9 mouse cellular contexts compared by ENCODE assay signal in genomic region chr10:93454652-93455014, GRCm38 (mm10). TPM values are rescaled to one million over a fixed set of nuclear protein-coding genes. Genes with fewer than 3 reads are reported as not detected.
DNase-seq lines count a peak whose midpoint lies in the region; ATAC-seq lines count a peak whose summit lies in the region.
"Had no signal": no experiment of that assay in that cellular context is flagged by ENCODE, and none has a peak within 500 bp of the region (broad histone marks: within the 10 kb centered on the region; RNA-seq: fewer than 3 reads in every experiment).

No protein-coding gene starts in this region.

- H3K9me3 ChIP-seq in heart, embryonic 16.5 days (replicated peaks; ENCODE audit: control insufficient read depth, low read length): no peaks in the 10 kb centered on the region
- no peaks in the 10 kb centered on the region for H3K9me3 ChIP-seq in hindbrain, embryonic 12.5 days (replicated peaks)
- H3K9me3 ChIP-seq in midbrain, embryonic 11.5 days (ENCODE audit: control insufficient read depth, low read length): no peaks in the 10 kb centered on the region

- H3K4me1 ChIP-seq in heart, embryonic 16.5 days (ENCODE audit: control insufficient read depth, insufficient read depth, low read length): peaks cover 14% of the 10 kb centered on the region
- peaks cover 3% of the 10 kb centered on the region; the same call in 1 of the 2 replicates for H3K4me1 ChIP-seq in brown adipose tissue, adult 24 weeks (ENCODE audit: control insufficient read depth, insufficient read depth, insufficient read length, low read length)
- H3K4me1 ChIP-seq in hindbrain, embryonic 12.5 days: peaks cover 21% of the 10 kb centered on the region
- H3K4me1 ChIP-seq in midbrain, embryonic 11.5 days (ENCODE audit: control insufficient read depth, insufficient read depth, low read length): peaks cover 6% of the 10 kb centered on the region

- H3K4me3 ChIP-seq in heart, embryonic 16.5 days (ENCODE audit: low read length): peak overlapping the region; percentile 97
- peak overlapping the region; percentile 25 for H3K4me3 ChIP-seq in brown adipose tissue, adult 24 weeks (ENCODE audit: insufficient read depth, low read depth, low read length)
- peak overlapping the region; percentile 78 for H3K4me3 ChIP-seq in hindbrain, embryonic 12.5 days
- H3K4me3 ChIP-seq in midbrain, embryonic 11.5 days (ENCODE audit: low read depth, low read length): peak overlapping the region; percentile 87; the same call in 1 of the 2 replicates

- H3K9ac ChIP-seq in heart, embryonic 16.5 days (ENCODE audit: low read length): peak overlapping the region; percentile 98
- H3K9ac ChIP-seq in hindbrain, embryonic 12.5 days: no peak overlapping the region
- H3K9ac ChIP-seq in midbrain, embryonic 11.5 days (ENCODE audit: low read length): peak overlapping the region; percentile 45; the same call in 1 of the 2 replicates

- H3K27ac ChIP-seq in heart, embryonic 16.5 days (ENCODE audit: low read length): peak overlapping the region; percentile 64
- H3K27ac ChIP-seq in brown adipose tissue, adult 24 weeks (replicated peaks; ENCODE audit: low read depth, low read length): no peak overlapping the region
- no peak overlapping the region for H3K27ac ChIP-seq in hindbrain, embryonic 12.5 days
- no peak overlapping the region for H3K27ac ChIP-seq in midbrain, embryonic 11.5 days (ENCODE audit: low read depth, low read length)

- no peak for DNase-seq in heart, postnatal 25 days (ENCODE audit: low spot score)
- DNase-seq in midbrain, embryonic 11.5 days (ENCODE audit: low spot score, missing footprints): no peak
- no peak for DNase-seq in adrenal gland, adult 8-10 months
- no peak for DNase-seq in right cerebral cortex, postnatal 25 days
- DNase-seq: thymus, postnatal 14 days had no signal

- H3K4me2 ChIP-seq in heart, embryonic 16.5 days (ENCODE audit: low read depth, low read length): peak overlapping the region; percentile 73
- peak overlapping the region; percentile 87 for H3K4me2 ChIP-seq in hindbrain, embryonic 12.5 days (replicated peaks)
- H3K4me2 ChIP-seq in midbrain, embryonic 11.5 days: peak overlapping the region; percentile 85

- no peak for ATAC-seq in heart, embryonic 16.5 days (replicated peaks; ENCODE audit: extremely low read depth, insufficient read depth, low FRiP score)
- ATAC-seq in hindbrain, embryonic 12.5 days (ENCODE audit: low FRiP score): no peak
- ATAC-seq in midbrain, embryonic 11.5 days (ENCODE audit: low FRiP score): no peak
- ATAC-seq in CD4-positive, CD25-positive, alpha-beta regulatory T cell, adult 4 months: no peak

- H3K27me3 ChIP-seq in heart, embryonic 16.5 days (ENCODE audit: control insufficient read depth, insufficient read depth, low read length): no peaks in the 10 kb centered on the region
- H3K27me3 ChIP-seq in hindbrain, embryonic 12.5 days: no peaks in the 10 kb centered on the region
- H3K27me3 ChIP-seq in midbrain, embryonic 11.5 days (ENCODE audit: control insufficient read depth, insufficient read depth, low read length): no peaks in the 10 kb centered on the region

- peaks cover 4% of the 10 kb centered on the region; the same call in 1 of the 2 replicates for H3K36me3 ChIP-seq in heart, embryonic 16.5 days (ENCODE audit: control insufficient read depth, insufficient read depth)
- H3K36me3 ChIP-seq in hindbrain, embryonic 12.5 days: no peaks in the 10 kb centered on the region
- H3K36me3 ChIP-seq in midbrain, embryonic 11.5 days (ENCODE audit: control insufficient read depth, insufficient read depth, low read length): no peaks in the 10 kb centered on the region

- intact Hi-C loops in heart, postnatal 25 days (cut with DNase I): no loop called here

- 6% methylated on average over 7 of the region's 7 CpGs for WGBS in heart, embryonic 16.5 days
- 80% methylated on average over 7 of the region's 7 CpGs for WGBS in hindbrain, embryonic 12.5 days
- 78% methylated on average over 7 of the region's 7 CpGs for WGBS in midbrain, embryonic 11.5 days

RNA-seq across cellular contexts. Expression of gene Lta4h, which starts 1.4 kb away (rescaled TPM):
- polyA plus RNA-seq in heart, embryonic 16.5 days (2015; fragmentation: Nextera tagmentation; extraction: Ambion mirVana): 386 and 413 TPM in 2 replicates
- 10 to 100 TPM; 33.8 to 34.1 TPM for total RNA-seq in heart, postnatal 25 days (2021)
- polyA plus RNA-seq in brown adipose tissue, adult 24 weeks (2012; ENCODE audit: insufficient read depth, insufficient read length, missing spikeins): 22.9 and 37.5 TPM in 2 replicates
- 144 and 147 TPM in 2 replicates for polyA plus RNA-seq in hindbrain, embryonic 12.5 days (2016; fragmentation: Nextera tagmentation; extraction: Ambion mirVana)
- polyA plus RNA-seq in midbrain, embryonic 11.5 days (2014; fragmentation: Nextera tagmentation; extraction: Ambion mirVana): 172 and 190 TPM in 2 replicates
- total RNA-seq in adrenal gland, adult 8-10 months (2022): 10 to 100 TPM; 53.1 to 74.2 (median 65.2) TPM
- 100 to 1,000 TPM; 241 to 284 TPM for polyA plus RNA-seq in CD4-positive, CD25-positive, alpha-beta regulatory T cell, adult 4 months (2017; shearing (Covaris generic))

RNA-seq across cellular contexts. Expression of gene Hal, which starts 33.9 kb away (rescaled TPM):
- 0.19 and 0.80 TPM in 2 replicates for polyA plus RNA-seq in heart, embryonic 16.5 days (2015; fragmentation: Nextera tagmentation; extraction: Ambion mirVana)
- under 1 TPM; 0.21 to 0.50 TPM for total RNA-seq in heart, postnatal 25 days (2021)
- not detected in 2 replicates for polyA plus RNA-seq in brown adipose tissue, adult 24 weeks (2012; ENCODE audit: insufficient read depth, insufficient read length, missing spikeins)
- polyA plus RNA-seq in hindbrain, embryonic 12.5 days (2016; fragmentation: Nextera tagmentation; extraction: Ambion mirVana): 0.10 TPM in 1 of 2 replicates, not detected in the other
- polyA plus RNA-seq in midbrain, embryonic 11.5 days (2014; fragmentation: Nextera tagmentation; extraction: Ambion mirVana): 0.10 TPM in 1 of 2 replicates, not detected in the other
- under 1 TPM; 0.17 to 0.52 (median 0.39) TPM for total RNA-seq in adrenal gland, adult 8-10 months (2022)
- 1 to 10 TPM in 1 of 2 experiments, not detected in 1; 1.0 TPM for polyA plus RNA-seq in CD4-positive, CD25-positive, alpha-beta regulatory T cell, adult 4 months (2017; shearing (Covaris generic))

Comparison
In these comparisons a context has a peak if more than half of its experiments do, and no peak if none do; other contexts are left out.
1. H3K4me3 ChIP-seq: peak in every context shown above with its lines; median percentile 97 in heart, embryonic 16.5 days; 87 in midbrain, embryonic 11.5 days; 78 in hindbrain, embryonic 12.5 days; 25 in brown adipose tissue, adult 24 weeks.